Mouse (Mus musculus): ENCODE measurements around the gene Gm28230. TPM values are rescaled to one million over a fixed set of nuclear protein-coding genes. Genes with fewer than 3 reads are reported as not detected.

The Gm28230 gene
- total and polyA plus RNA-seq, 3 experiments, result 0.04 to 0.14 TPM; not detected in 1

GRCm38 (mm10) chr2:74709465-74710419 lies 16.8 kb upstream of the Gm28230 start:
- H3K4me1 ChIP-seq (ENCODE audit: control insufficient read depth, insufficient read depth, low read length), result no peaks in the 10 kb centered on the region
- H3K27ac ChIP-seq, result no peak overlapping the region
- H3K36me3 ChIP-seq (ENCODE audit: control insufficient read depth, insufficient read depth, low read length), result no peaks in the 10 kb centered on the region
- no peak for DNase-seq
- no peaks in the 10 kb centered on the region for H3K79me2 ChIP-seq (replicated peaks; ENCODE audit: control insufficient read depth, insufficient read depth, low read length)
- H3K27me3 ChIP-seq (ENCODE audit: control insufficient read depth, insufficient read depth, low read length), result peaks cover 33% of the 10 kb centered on the region
- 15% methylated on average over 5 of the region's 5 CpGs for WGBS
- intact Hi-C loops (cut with DNase I), result no loop called here
- no peak overlapping the region for H3K9ac ChIP-seq (ENCODE audit: low read depth, low read length)
- TF ChIP-seq POLR2A (IDR thresholded peaks at IDR 0.05; ENCODE audit: insufficient read depth, low read depth, low read length) (no peak), EP300 (IDR thresholded peaks at IDR 0.05; ENCODE audit: insufficient read depth, low read depth, low read length) (no peak), CTCF (IDR thresholded peaks at IDR 0.05) (no peak)
- no peak overlapping the region for H3K4me3 ChIP-seq

DNA sequence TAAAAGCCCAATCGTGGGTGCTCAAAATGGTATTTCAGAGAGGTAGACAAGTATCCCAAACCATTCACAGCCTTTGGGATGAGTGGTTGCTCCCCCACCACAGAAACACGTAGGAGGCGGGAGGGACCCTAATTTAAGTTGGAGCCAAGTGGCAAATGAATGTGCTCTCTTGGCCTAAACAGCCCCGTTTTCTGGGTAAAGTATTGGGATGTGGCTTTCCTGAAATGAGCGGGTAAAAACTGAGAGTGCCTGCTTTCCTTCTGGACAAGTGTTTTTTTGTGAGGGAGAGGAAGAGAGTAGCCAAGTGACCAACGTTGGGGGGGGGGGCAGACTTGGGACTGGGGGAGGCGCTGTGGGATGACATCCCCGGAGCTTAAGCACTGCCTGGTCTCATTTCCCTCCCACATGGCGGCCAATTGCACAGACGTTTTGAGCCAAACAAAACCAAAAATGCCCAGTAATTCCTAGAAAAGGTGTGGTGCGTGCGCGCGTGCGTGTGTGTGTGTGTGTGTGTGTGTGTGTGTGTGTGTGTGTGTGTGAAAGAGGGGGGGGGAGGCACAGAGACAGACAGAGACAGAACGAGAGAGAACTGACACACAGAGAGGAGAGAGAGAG lies 15.5 kb upstream of the Gm28230 start:
- H3K27me3 ChIP-seq (ENCODE audit: control insufficient read depth, insufficient read depth, low read length), result peaks cover 28% of the 10 kb centered on the region
- intact Hi-C loops (cut with DNase I), result no loop called here
- H3K79me2 ChIP-seq (replicated peaks; ENCODE audit: control insufficient read depth, insufficient read depth, low read length), result no peaks in the 10 kb centered on the region
- no peak overlapping the region for H3K9ac ChIP-seq (ENCODE audit: low read depth, low read length)
- H3K27ac ChIP-seq, result no peak overlapping the region
- H3K36me3 ChIP-seq (ENCODE audit: control insufficient read depth, insufficient read depth, low read length), result no peaks in the 10 kb centered on the region
- 6% methylated on average over 16 of the region's 16 CpGs for WGBS
- H3K4me1 ChIP-seq (ENCODE audit: control insufficient read depth, insufficient read depth, low read length), result no peaks in the 10 kb centered on the region
- no peak for TF ChIP-seq EP300 (IDR thresholded peaks at IDR 0.05; ENCODE audit: insufficient read depth, low read depth, low read length)
- TF ChIP-seq CTCF (IDR thresholded peaks at IDR 0.05), result no peak
- no peak for TF ChIP-seq POLR2A (IDR thresholded peaks at IDR 0.05; ENCODE audit: insufficient read depth, low read depth, low read length)
- H3K4me3 ChIP-seq, result no peak overlapping the region
- DNase-seq, result no peak

GRCm38 (mm10) chr2:74711721-74712621 lies 14.6 kb upstream of the Gm28230 start, which contains the start of the genes Hoxd3 and Hoxd4:
TSS of gene Hoxd3 (plus strand) at chr2:74711927.
TSS of gene Hoxd4 (plus strand) at chr2:74711929.
- Histone ChIP-seq H3K27me3 (ENCODE audit: control insufficient read depth, insufficient read depth, low read length) (peaks cover 25% of the 10 kb centered on the region), H3K79me2 (replicated peaks; ENCODE audit: control insufficient read depth, insufficient read depth, low read length) (no peaks in the 10 kb centered on the region), H3K4me1 (ENCODE audit: control insufficient read depth, insufficient read depth, low read length) (no peaks in the 10 kb centered on the region), H3K36me3 (ENCODE audit: control insufficient read depth, insufficient read depth, low read length) (no peaks in the 10 kb centered on the region), H3K27ac (peak within 1 kb of the TSS; percentile 24), H3K4me3 (peak within 1 kb of the TSS; percentile 51), H3K9ac (ENCODE audit: low read depth, low read length) (peak within 1 kb of the TSS; percentile 33)
- intact Hi-C loops (cut with DNase I), result no loop called here
- DNase-seq, result peak; percentile 49 to 68
- WGBS, result 3% methylated on average over 64 of the region's 65 CpGs
- TF ChIP-seq EP300 (IDR thresholded peaks at IDR 0.05; ENCODE audit: insufficient read depth, low read depth, low read length), result no peak
- no peak for TF ChIP-seq CTCF (IDR thresholded peaks at IDR 0.05)
- no peak for TF ChIP-seq POLR2A (IDR thresholded peaks at IDR 0.05; ENCODE audit: insufficient read depth, low read depth, low read length)

DNA sequence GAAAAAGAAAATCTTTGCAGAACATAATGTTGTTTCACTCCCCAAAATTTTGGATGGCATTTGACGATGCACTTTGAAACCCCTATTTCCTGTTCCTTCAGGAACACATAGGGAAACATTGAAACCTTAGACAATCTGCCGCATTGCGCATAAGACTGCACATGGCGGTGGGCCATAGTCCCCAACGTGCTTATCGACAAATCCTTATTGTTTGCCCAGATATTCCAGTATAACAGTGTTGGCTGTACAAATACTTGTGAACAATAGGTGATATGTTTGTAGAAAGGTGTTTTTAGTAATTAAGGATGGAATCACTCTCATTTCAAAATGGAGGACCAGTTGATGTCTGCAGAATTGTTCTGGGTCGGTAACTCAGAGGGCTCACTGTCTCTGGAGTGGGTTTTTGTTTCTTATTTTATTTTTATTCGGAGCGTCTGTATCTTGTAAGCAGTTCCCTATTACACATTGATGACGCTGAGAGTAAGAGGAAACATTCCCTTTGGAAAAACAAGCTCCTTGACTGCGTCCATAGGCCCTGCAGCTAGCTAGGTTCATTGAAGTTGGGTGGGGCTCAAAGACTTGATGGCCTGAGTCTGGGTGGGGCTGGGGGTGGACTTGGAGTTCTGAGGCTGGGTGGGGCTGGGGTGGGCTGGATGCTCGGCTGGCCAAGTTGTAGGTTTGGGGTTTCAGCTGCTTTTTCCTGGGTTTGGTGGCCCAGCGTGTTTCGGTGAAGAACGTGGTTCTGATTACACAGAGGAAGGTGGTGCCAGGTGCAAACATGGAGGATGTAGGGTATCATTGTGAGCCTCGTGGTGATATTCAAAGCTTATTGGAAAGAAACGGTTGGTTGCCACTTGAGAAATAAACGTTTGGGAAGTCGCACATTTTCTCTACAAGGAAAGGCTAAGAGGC lies 13.0 kb upstream of the Gm28230 start:
- Histone ChIP-seq H3K4me3 (no peak overlapping the region), H3K36me3 (ENCODE audit: control insufficient read depth, insufficient read depth, low read length) (no peaks in the 10 kb centered on the region), H3K4me1 (ENCODE audit: control insufficient read depth, insufficient read depth, low read length) (no peaks in the 10 kb centered on the region), H3K27ac (no peak overlapping the region), H3K27me3 (ENCODE audit: control insufficient read depth, insufficient read depth, low read length) (peaks cover 24% of the 10 kb centered on the region), H3K9ac (ENCODE audit: low read depth, low read length) (no peak overlapping the region), H3K79me2 (replicated peaks; ENCODE audit: control insufficient read depth, insufficient read depth, low read length) (no peaks in the 10 kb centered on the region)
- intact Hi-C loops (cut with DNase I), result no loop called here
- TF ChIP-seq EP300 (IDR thresholded peaks at IDR 0.05; ENCODE audit: insufficient read depth, low read depth, low read length), result no peak
- no peak for TF ChIP-seq POLR2A (IDR thresholded peaks at IDR 0.05; ENCODE audit: insufficient read depth, low read depth, low read length)
- no peak for TF ChIP-seq CTCF (IDR thresholded peaks at IDR 0.05)
- DNase-seq, result peak in 1 of 2 experiments; percentile 18
- 15% methylated on average over 19 of the region's 19 CpGs for WGBS
